In genomic region chr19:29826686-29827085, GRCm38 (mm10) we compare ENCODE assay signal across 8 mouse cellular contexts. TPM values are rescaled to one million over a fixed set of nuclear protein-coding genes. Genes with fewer than 3 reads are reported as not detected.
DNase-seq lines count a peak whose midpoint lies in the region; ATAC-seq lines count a peak whose summit lies in the region.

No protein-coding gene starts in this region.

- DNase-seq in ES-CJ7 (ENCODE audit: low read depth, low spot score), result peak; percentile 16
- peak; percentile 51 for DNase-seq in embryonic facial prominence, embryonic 14.5 days (ENCODE audit: low spot score)
- no peak for DNase-seq in thymus, postnatal 10 days (ENCODE audit: low spot score in 2 of 2)

- H3K36me3 ChIP-seq in heart, embryonic 12.5 days, result no peaks in the 10 kb centered on the region
- no peaks in the 10 kb centered on the region for H3K36me3 ChIP-seq in heart, embryonic 11.5 days (ENCODE audit: control insufficient read depth, insufficient read depth, low read length)
- no peaks in the 10 kb centered on the region for H3K36me3 ChIP-seq in embryonic facial prominence, embryonic 14.5 days (ENCODE audit: control insufficient read depth, insufficient read depth, low read length)
- no peaks in the 10 kb centered on the region for H3K36me3 ChIP-seq in kidney, embryonic 15.5 days
- no peaks in the 10 kb centered on the region for H3K36me3 ChIP-seq in midbrain, embryonic 15.5 days (replicated peaks)

- 80% methylated on average over 1 of the region's 1 CpGs for WGBS in heart, embryonic 12.5 days
- 83% methylated on average over 1 of the region's 1 CpGs for WGBS in heart, embryonic 11.5 days (ENCODE audit: insufficient replicate concordance)
- WGBS in embryonic facial prominence, embryonic 14.5 days, result 72% methylated on average over 1 of the region's 1 CpGs
- WGBS in kidney, embryonic 15.5 days, result 73% methylated on average over 1 of the region's 1 CpGs
- WGBS in midbrain, embryonic 15.5 days, result 85% methylated on average over 1 of the region's 1 CpGs

- no peaks in the 10 kb centered on the region for H3K4me1 ChIP-seq in heart, embryonic 12.5 days (replicated peaks)
- no peaks in the 10 kb centered on the region for H3K4me1 ChIP-seq in heart, embryonic 11.5 days (ENCODE audit: control insufficient read depth, insufficient read depth, low read length)
- H3K4me1 ChIP-seq in embryonic facial prominence, embryonic 14.5 days (ENCODE audit: control insufficient read depth, insufficient read depth, low read length), result no peaks in the 10 kb centered on the region
- H3K4me1 ChIP-seq in kidney, embryonic 15.5 days, result peaks cover 13% of the 10 kb centered on the region; the same call in 1 of the 2 replicates
- no peaks in the 10 kb centered on the region for H3K4me1 ChIP-seq in midbrain, embryonic 15.5 days

- H3K4me2 ChIP-seq in heart, embryonic 12.5 days, result no peak overlapping the region
- H3K4me2 ChIP-seq in heart, embryonic 11.5 days, result no peak overlapping the region
- no peak overlapping the region for H3K4me2 ChIP-seq in embryonic facial prominence, embryonic 14.5 days (ENCODE audit: low read depth, low read length)
- no peak overlapping the region for H3K4me2 ChIP-seq in kidney, embryonic 15.5 days
- H3K4me2 ChIP-seq in midbrain, embryonic 15.5 days, result no peak overlapping the region

- no peak overlapping the region for H3K4me3 ChIP-seq in heart, embryonic 12.5 days
- H3K4me3 ChIP-seq in heart, embryonic 11.5 days (ENCODE audit: low read depth, low read length), result no peak overlapping the region
- no peak overlapping the region for H3K4me3 ChIP-seq in embryonic facial prominence, embryonic 14.5 days (ENCODE audit: low read depth, low read length)
- H3K4me3 ChIP-seq in kidney, embryonic 15.5 days (replicated peaks), result no peak overlapping the region
- no peak overlapping the region for H3K4me3 ChIP-seq in midbrain, embryonic 15.5 days

- H3K9ac ChIP-seq in heart, embryonic 12.5 days, result no peak overlapping the region
- H3K9ac ChIP-seq in heart, embryonic 11.5 days (ENCODE audit: low read depth, low read length), result no peak overlapping the region
- H3K9ac ChIP-seq in embryonic facial prominence, embryonic 14.5 days (ENCODE audit: low read depth, low read length), result no peak overlapping the region
- no peak overlapping the region for H3K9ac ChIP-seq in kidney, embryonic 15.5 days
- H3K9ac ChIP-seq in midbrain, embryonic 15.5 days, result no peak overlapping the region

- no peaks in the 10 kb centered on the region for H3K27me3 ChIP-seq in heart, embryonic 12.5 days (replicated peaks)
- H3K27me3 ChIP-seq in heart, embryonic 11.5 days (ENCODE audit: control insufficient read depth, insufficient read depth, low read length), result no peaks in the 10 kb centered on the region; the same call in 1 of the 2 replicates
- no peaks in the 10 kb centered on the region for H3K27me3 ChIP-seq in embryonic facial prominence, embryonic 14.5 days (replicated peaks; ENCODE audit: control insufficient read depth, insufficient read depth, low read length)
- no peaks in the 10 kb centered on the region for H3K27me3 ChIP-seq in kidney, embryonic 15.5 days
- no peaks in the 10 kb centered on the region for H3K27me3 ChIP-seq in midbrain, embryonic 15.5 days (replicated peaks)

- ATAC-seq in heart, embryonic 12.5 days (ENCODE audit: insufficient number of reproducible peaks, low FRiP score), result 0 out of 2 replicates have a peak, but pooled peaks have one; percentile 63
- no peak for ATAC-seq in heart, embryonic 11.5 days (replicated peaks; ENCODE audit: insufficient number of reproducible peaks, low FRiP score, low TSS enrichment)
- peak; percentile 79 for ATAC-seq in embryonic facial prominence, embryonic 14.5 days (ENCODE audit: low read depth)
- peak; percentile 87 for ATAC-seq in kidney, embryonic 15.5 days (replicated peaks; ENCODE audit: low FRiP score)
- ATAC-seq in midbrain, embryonic 15.5 days (replicated peaks), result peak; percentile 89
- ATAC-seq in erythroblast, adult 5-6 weeks (replicated peaks; ENCODE audit: low FRiP score, poor library complexity, severe bottlenecking), result no peak

- H3K9me3 ChIP-seq in heart, embryonic 12.5 days (replicated peaks), result no peaks in the 10 kb centered on the region
- no peaks in the 10 kb centered on the region for H3K9me3 ChIP-seq in heart, embryonic 11.5 days (replicated peaks; ENCODE audit: control insufficient read depth, low read length)
- H3K9me3 ChIP-seq in embryonic facial prominence, embryonic 14.5 days (ENCODE audit: control insufficient read depth, low read length), result no peaks in the 10 kb centered on the region
- no peaks in the 10 kb centered on the region for H3K9me3 ChIP-seq in kidney, embryonic 15.5 days (replicated peaks)
- no peaks in the 10 kb centered on the region for H3K9me3 ChIP-seq in midbrain, embryonic 15.5 days

- H3K27ac ChIP-seq in heart, embryonic 12.5 days (ENCODE audit: poor library complexity, severe bottlenecking), result no peak overlapping the region
- H3K27ac ChIP-seq in heart, embryonic 11.5 days (ENCODE audit: low read depth, low read length), result no peak overlapping the region
- H3K27ac ChIP-seq in embryonic facial prominence, embryonic 14.5 days (replicated peaks; ENCODE audit: low read depth, low read length), result no peak overlapping the region
- H3K27ac ChIP-seq in kidney, embryonic 15.5 days, result no peak overlapping the region
- no peak overlapping the region for H3K27ac ChIP-seq in midbrain, embryonic 15.5 days

RNA-seq across cellular contexts. Expression of gene Ranbp6, which starts 13.9 kb away (rescaled TPM):
- polyA plus RNA-seq in heart, embryonic 12.5 days (2016; fragmentation: Nextera tagmentation; extraction: Ambion mirVana), result 19.7 and 20.7 TPM in 2 replicates
- 16.8 and 23.8 TPM in 2 replicates for polyA plus RNA-seq in heart, embryonic 11.5 days (2014; fragmentation: Nextera tagmentation; extraction: Ambion mirVana)
- 19.5 and 23.2 TPM in 2 replicates for polyA plus RNA-seq in embryonic facial prominence, embryonic 14.5 days (2014; fragmentation: Nextera tagmentation; extraction: Ambion mirVana)
- polyA plus RNA-seq in kidney, embryonic 15.5 days (2015; fragmentation: Nextera tagmentation; extraction: Ambion mirVana), result 17.3 and 17.4 TPM in 2 replicates
- 47.7 and 52.4 TPM in 2 replicates for polyA plus RNA-seq in midbrain, embryonic 15.5 days (2015; fragmentation: Nextera tagmentation; extraction: Ambion mirVana)
- 4.8 TPM in 2 replicates for total RNA-seq in erythroblast, adult 5-6 weeks (2015; ENCODE audit: low replicate concordance)
- 5.9 and 9.5 TPM in 2 replicates for total RNA-seq in erythroblast, adult 5-6 weeks (2017; ENCODE audit: low replicate concordance)

RNA-seq across cellular contexts. Expression of gene 9930021J03Rik, which starts 20.9 kb away (rescaled TPM):
- 3.7 and 4.2 TPM in 2 replicates for polyA plus RNA-seq in heart, embryonic 12.5 days (2016; fragmentation: Nextera tagmentation; extraction: Ambion mirVana)
- polyA plus RNA-seq in heart, embryonic 11.5 days (2014; fragmentation: Nextera tagmentation; extraction: Ambion mirVana), result 4.0 and 6.0 TPM in 2 replicates
- 8.0 and 9.1 TPM in 2 replicates for polyA plus RNA-seq in embryonic facial prominence, embryonic 14.5 days (2014; fragmentation: Nextera tagmentation; extraction: Ambion mirVana)
- 5.6 and 5.7 TPM in 2 replicates for polyA plus RNA-seq in kidney, embryonic 15.5 days (2015; fragmentation: Nextera tagmentation; extraction: Ambion mirVana)
- polyA plus RNA-seq in midbrain, embryonic 15.5 days (2015; fragmentation: Nextera tagmentation; extraction: Ambion mirVana), result 6.8 and 7.5 TPM in 2 replicates
- 6.5 and 10.0 TPM in 2 replicates for total RNA-seq in erythroblast, adult 5-6 weeks (2015; ENCODE audit: low replicate concordance)
- total RNA-seq in erythroblast, adult 5-6 weeks (2017; ENCODE audit: low replicate concordance), result 6.6 and 8.4 TPM in 2 replicates

Comparison
In these comparisons a context has a peak if more than half of its experiments do, and no peak if none do; other contexts are left out.
1. ATAC-seq: peak in heart, embryonic 12.5 days (single experiment), embryonic facial prominence, embryonic 14.5 days (single experiment), kidney, embryonic 15.5 days (single experiment) and midbrain, embryonic 15.5 days (single experiment); none in heart, embryonic 11.5 days (single experiment) and erythroblast, adult 5-6 weeks (single experiment).
2. DNase-seq: peak in ES-CJ7 (single experiment) and embryonic facial prominence, embryonic 14.5 days (single experiment); none in thymus, postnatal 10 days (0 of 2).